In the genomic region with DNA sequence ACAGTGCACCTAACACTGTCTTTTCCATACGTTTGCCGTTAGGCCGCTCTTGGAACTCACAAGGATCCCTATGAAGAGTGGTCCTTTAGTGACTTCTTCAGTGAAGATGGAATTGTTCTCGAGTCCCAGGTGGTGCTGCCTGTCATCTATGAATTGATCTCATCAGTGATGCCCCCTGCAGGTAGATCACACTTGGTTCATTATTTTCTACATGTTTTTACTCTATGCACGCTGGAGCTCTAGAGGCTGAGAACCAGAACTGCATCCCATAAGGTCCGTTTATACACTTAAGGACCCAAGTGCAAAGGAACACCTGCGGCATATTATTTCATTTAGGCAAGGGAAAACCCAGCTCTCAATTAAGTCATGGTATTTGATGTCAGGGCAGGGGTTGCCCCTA, we compare ENCODE assay signal across 20 mouse cellular contexts. TPM values are rescaled to one million over a fixed set of nuclear protein-coding genes. Genes with fewer than 3 reads are reported as not detected.
DNase-seq lines count a peak whose midpoint lies in the region; ATAC-seq and TF ChIP-seq lines count a peak whose summit lies in the region.
"Had no signal": no experiment of that assay in that cellular context is flagged by ENCODE, and none has a peak within 500 bp of the region (broad histone marks: within the 10 kb centered on the region; RNA-seq: fewer than 3 reads in every experiment).

No protein-coding gene starts in this region.

- no peak for TF ChIP-seq POLR2A in heart, adult 2 months (IDR thresholded peaks at IDR 0.05; ENCODE audit: insufficient read depth, low read depth, low read length)
- no peak for TF ChIP-seq POLR2A in cerebellum, adult 2 months (IDR thresholded peaks at IDR 0.05; ENCODE audit: borderline replicate concordance, insufficient read depth, low read length)

- no peaks in the 10 kb centered on the region for H3K79me2 ChIP-seq in heart, adult 2 months (replicated peaks; ENCODE audit: control insufficient read depth, insufficient read depth, low read length)

- H3K36me3 ChIP-seq in heart, adult 2 months (ENCODE audit: control insufficient read depth, insufficient read depth, low read length): no peaks in the 10 kb centered on the region
- H3K36me3 ChIP-seq: hindbrain, embryonic 15.5 days had no signal

- WGBS in heart, adult 2 months: 93% methylated on average over 7 of the region's 7 CpGs
- WGBS in cerebellum, adult 2 months: 91% methylated on average over 7 of the region's 7 CpGs

- no peak overlapping the region for H3K27ac ChIP-seq in heart, adult 2 months
- no peak overlapping the region for H3K27ac ChIP-seq in cerebellum, adult 2 months (ENCODE audit: insufficient read depth, low read length)
- H3K27ac ChIP-seq: hindbrain, embryonic 15.5 days; midbrain, embryonic 13.5 days had no signal

- H3K9ac ChIP-seq in heart, adult 2 months (ENCODE audit: low read depth, low read length): no peak overlapping the region
- H3K9ac ChIP-seq: heart, embryonic 12.5 days; hindbrain, embryonic 15.5 days; lung, embryonic 14.5 days; midbrain, embryonic 13.5 days had no signal

- TF ChIP-seq EP300 in heart, adult 2 months (IDR thresholded peaks at IDR 0.05; ENCODE audit: insufficient read depth, low read depth, low read length): no peak

- H3K4me1 ChIP-seq in heart, adult 2 months (ENCODE audit: control insufficient read depth, insufficient read depth, low read length): no peaks in the 10 kb centered on the region
- H3K4me1 ChIP-seq in cerebellum, adult 2 months (ENCODE audit: control insufficient read depth, insufficient read depth, low read length): no peaks in the 10 kb centered on the region
- H3K4me1 ChIP-seq: heart, embryonic 12.5 days; hindbrain, embryonic 15.5 days; midbrain, embryonic 13.5 days had no signal

- DNase-seq in heart, adult 2 months: no peak
- no peak for DNase-seq in heart, postnatal 25 days (ENCODE audit: low spot score)
- peak; percentile 23 for DNase-seq in thymus, postnatal 0 days (ENCODE audit: low spot score)
- no peak for DNase-seq in thymus, adult 18-20 months
- DNase-seq in induced T-regulatory cell, adult 2 months (ENCODE audit: low read depth): peak; percentile 37
- no peak for DNase-seq in cerebellum, postnatal 14 days
- no peak for DNase-seq in cerebellum, adult 2 months
- DNase-seq: B cell, adult 2 months; cerebellum, postnatal 25 days; heart, postnatal 36 days; kidney, adult 9 months; kidney, postnatal 4 days; lung, embryonic 14.5 days; spleen, adult 18-20 months; thymus, postnatal 4 days had no signal

- no peaks in the 10 kb centered on the region for H3K27me3 ChIP-seq in heart, adult 2 months (ENCODE audit: control insufficient read depth, insufficient read depth, low read length)
- H3K27me3 ChIP-seq in cerebellum, adult 2 months (ENCODE audit: control insufficient read depth, insufficient read depth, low read length): no peaks in the 10 kb centered on the region
- H3K27me3 ChIP-seq: heart, embryonic 12.5 days; hindbrain, embryonic 15.5 days; midbrain, embryonic 13.5 days had no signal

- 0 out of 2 replicates have a peak, but pooled peaks have one; percentile 2 for TF ChIP-seq CTCF in heart, adult 2 months (IDR thresholded peaks at IDR 0.05)
- TF ChIP-seq CTCF in cerebellum, adult 2 months (IDR thresholded peaks at IDR 0.05; ENCODE audit: borderline replicate concordance, insufficient read depth, low read depth, low read length): no peak

- intact Hi-C loops in heart, adult 2 months (cut with DNase I): no loop called here
- intact Hi-C loops in heart, postnatal 25 days (cut with DNase I): no loop called here

- ATAC-seq in activated CD4-positive, CD25-positive, alpha-beta regulatory T cell, adult 4 months: no peak
- ATAC-seq: forebrain, embryonic 14.5 days; midbrain, embryonic 13.5 days had no signal

- H3K4me3 ChIP-seq in heart, adult 2 months: no peak overlapping the region
- H3K4me3 ChIP-seq in cerebellum, adult 2 months (replicated peaks; ENCODE audit: insufficient read depth, low read depth, low read length): no peak overlapping the region
- H3K4me3 ChIP-seq: heart, embryonic 12.5 days; hindbrain, embryonic 15.5 days; midbrain, embryonic 13.5 days had no signal

RNA-seq across cellular contexts. Expression of a gene that starts 39.5 kb away (rescaled TPM):
- under 1 TPM; 0.05 to 0.14 TPM for total RNA-seq in heart, adult 2 months (2021)
- polyA plus RNA-seq in heart, adult 2 months (2012; rRNA removed): 0.12 and 0.16 TPM in 2 replicates
- under 1 TPM; 0.56 to 0.86 TPM for total RNA-seq in heart, postnatal 25 days (2021)
- 16.2 and 18.2 TPM in 2 replicates for polyA plus RNA-seq in thymus, postnatal 0 days (2015; fragmentation: Nextera tagmentation; extraction: Ambion mirVana)
- polyA plus RNA-seq in activated CD4-positive, CD25-positive, alpha-beta regulatory T cell, adult 4 months (2017; shearing (Covaris generic)): 1 to 10 TPM; 5.5 to 8.9 TPM
- 0.33 and 0.54 TPM in 2 replicates for polyA plus RNA-seq in cerebellum, adult 2 months (2012; rRNA removed)

RNA-seq across cellular contexts. Expression of a gene that starts 39.8 kb away (rescaled TPM):
- 10 to 100 TPM; 38.3 to 39.0 TPM for total RNA-seq in heart, adult 2 months (2021)
- 11.8 and 17.3 TPM in 2 replicates for polyA plus RNA-seq in heart, adult 2 months (2012; rRNA removed)
- 10 to 100 TPM; 45.9 to 47.3 TPM for total RNA-seq in heart, postnatal 25 days (2021)
- polyA plus RNA-seq in thymus, postnatal 0 days (2015; fragmentation: Nextera tagmentation; extraction: Ambion mirVana): 129 and 144 TPM in 2 replicates
- 100 to 1,000 TPM; 149 to 161 TPM for polyA plus RNA-seq in activated CD4-positive, CD25-positive, alpha-beta regulatory T cell, adult 4 months (2017; shearing (Covaris generic))
- polyA plus RNA-seq in cerebellum, adult 2 months (2012; rRNA removed): 95.1 and 97.2 TPM in 2 replicates

Comparison
In these comparisons a context has a peak if more than half of its experiments do, and no peak if none do; other contexts are left out.
1. DNase-seq: peak in thymus, postnatal 0 days (single experiment) and induced T-regulatory cell, adult 2 months (single experiment); none in heart, adult 2 months (0 of 2), heart, postnatal 25 days (single experiment), thymus, adult 18-20 months (0 of 2), cerebellum, postnatal 14 days (0 of 2) and cerebellum, adult 2 months (0 of 2).